Mouse (Mus musculus): ENCODE data around the gene Fscn2. TPM values are rescaled to one million over a fixed set of nuclear protein-coding genes. Genes with fewer than 3 reads are reported as not detected.

Fscn2 gene
- polyA plus RNA-seq, 1 experiment from 2014 or later, result 0.80 TPM

GRCm38 (mm10) chr11:120362891-120363290 is 1.6 kb downstream of the Fscn2 start:
- Histone ChIP-seq H3K27me3 (ENCODE audit: control insufficient read depth, insufficient read depth, low read length) (no peaks in the 10 kb centered on the region), H3K4me3 (replicated peaks; ENCODE audit: low read length) (no peak overlapping the region), H3K9ac (ENCODE audit: low read length) (no peak overlapping the region), H3K9me3 (replicated peaks; ENCODE audit: control insufficient read depth, low read length) (no peaks in the 10 kb centered on the region), H3K36me3 (ENCODE audit: control insufficient read depth, insufficient read depth, low read length) (no peaks in the 10 kb centered on the region), H3K4me2 (ENCODE audit: low read depth, low read length) (no peak overlapping the region), H3K27ac (ENCODE audit: low read length) (no peak overlapping the region), H3K4me1 (ENCODE audit: control insufficient read depth, insufficient read depth, low read length) (peaks cover 11% of the 10 kb centered on the region)
- WGBS, result 83% methylated on average over 6 of the region's 6 CpGs
- ATAC-seq (ENCODE audit: insufficient read depth, low FRiP score), result no peak

GRCm38 (mm10) chr11:120366443-120367027 is 5.2 kb downstream of the Fscn2 start:
- H3K36me3 ChIP-seq (ENCODE audit: control insufficient read depth, insufficient read depth, low read length), result no peaks in the 10 kb centered on the region
- ATAC-seq (ENCODE audit: insufficient read depth, low FRiP score), result no peak
- no peak overlapping the region for H3K9ac ChIP-seq (ENCODE audit: low read length)
- H3K27me3 ChIP-seq (ENCODE audit: control insufficient read depth, insufficient read depth, low read length), result no peaks in the 10 kb centered on the region
- H3K27ac ChIP-seq (ENCODE audit: low read length), result no peak overlapping the region
- no peaks in the 10 kb centered on the region for H3K9me3 ChIP-seq (replicated peaks; ENCODE audit: control insufficient read depth, low read length)
- no peak overlapping the region for H3K4me3 ChIP-seq (replicated peaks; ENCODE audit: low read length)
- WGBS, result 33% methylated on average over 7 of the region's 7 CpGs
- no peaks in the 10 kb centered on the region for H3K4me1 ChIP-seq (ENCODE audit: control insufficient read depth, insufficient read depth, low read length)
- no peak overlapping the region for H3K4me2 ChIP-seq (ENCODE audit: low read depth, low read length)

GRCm38 (mm10) chr11:120369656-120370055 is 8.3 kb downstream of the Fscn2 start:
- ATAC-seq (ENCODE audit: insufficient read depth, low FRiP score), result peak; percentile 68; the same call in 1 of the 2 replicates
- Histone ChIP-seq H3K27ac (ENCODE audit: low read length) (peak overlapping the region; percentile 30), H3K4me1 (ENCODE audit: control insufficient read depth, insufficient read depth, low read length) (no peaks in the 10 kb centered on the region; the same call in 1 of the 2 replicates), H3K4me3 (replicated peaks; ENCODE audit: low read length) (no peak overlapping the region), H3K9ac (ENCODE audit: low read length) (peak overlapping the region; percentile 28), H3K27me3 (ENCODE audit: control insufficient read depth, insufficient read depth, low read length) (no peaks in the 10 kb centered on the region), H3K4me2 (ENCODE audit: low read depth, low read length) (no peak overlapping the region), H3K36me3 (ENCODE audit: control insufficient read depth, insufficient read depth, low read length) (no peaks in the 10 kb centered on the region; the same call in 1 of the 2 replicates), H3K9me3 (replicated peaks; ENCODE audit: control insufficient read depth, low read length) (no peaks in the 10 kb centered on the region)
- WGBS, result 30% methylated on average over 8 of the region's 8 CpGs

- Histone ChIP-seq H3K4me3 (replicated peaks; ENCODE audit: low read length) (no peak overlapping the region), H3K9me3 (replicated peaks; ENCODE audit: control insufficient read depth, low read length) (no peaks in the 10 kb centered on the region), H3K27me3 (ENCODE audit: control insufficient read depth, insufficient read depth, low read length) (no peaks in the 10 kb centered on the region), H3K4me1 (ENCODE audit: control insufficient read depth, insufficient read depth, low read length) (peaks cover 14% of the 10 kb centered on the region), H3K36me3 (ENCODE audit: control insufficient read depth, insufficient read depth, low read length) (peaks cover 7% of the 10 kb centered on the region; the same call in 1 of the 2 replicates), H3K27ac (ENCODE audit: low read length) (no peak overlapping the region), H3K9ac (ENCODE audit: low read length) (no peak overlapping the region), H3K4me2 (ENCODE audit: low read depth, low read length) (no peak overlapping the region)
- WGBS, result 66% methylated on average over 13 of the region's 13 CpGs
- no peak for ATAC-seq (ENCODE audit: insufficient read depth, low FRiP score)
Observed at GRCm38 (mm10) chr11:120373025-120373424, 11.7 kb downstream of the Fscn2 start.

- ATAC-seq (ENCODE audit: insufficient read depth, low FRiP score), result no peak
- no peaks in the 10 kb centered on the region for H3K9me3 ChIP-seq (replicated peaks; ENCODE audit: control insufficient read depth, low read length)
- 86% methylated on average over 23 of the region's 23 CpGs for WGBS
- H3K27ac ChIP-seq (ENCODE audit: low read length), result peak overlapping the region; percentile 8; the same call in 1 of the 2 replicates
- peaks cover 7% of the 10 kb centered on the region; the same call in 1 of the 2 replicates for H3K36me3 ChIP-seq (ENCODE audit: control insufficient read depth, insufficient read depth, low read length)
- peaks cover 16% of the 10 kb centered on the region for H3K4me1 ChIP-seq (ENCODE audit: control insufficient read depth, insufficient read depth, low read length)
- H3K4me2 ChIP-seq (ENCODE audit: low read depth, low read length), result no peak overlapping the region
- H3K9ac ChIP-seq (ENCODE audit: low read length), result no peak overlapping the region
- no peaks in the 10 kb centered on the region for H3K27me3 ChIP-seq (ENCODE audit: control insufficient read depth, insufficient read depth, low read length)
- no peak overlapping the region for H3K4me3 ChIP-seq (replicated peaks; ENCODE audit: low read length)
Observed at GRCm38 (mm10) chr11:120373820-120374586, 12.7 kb downstream of the Fscn2 start.

GRCm38 (mm10) chr11:120375324-120375723 is 14.0 kb downstream of the Fscn2 start:
- 93% methylated on average over 10 of the region's 10 CpGs for WGBS
- Histone ChIP-seq H3K27me3 (ENCODE audit: control insufficient read depth, insufficient read depth, low read length) (no peaks in the 10 kb centered on the region), H3K4me3 (replicated peaks; ENCODE audit: low read length) (no peak overlapping the region), H3K9ac (ENCODE audit: low read length) (no peak overlapping the region), H3K36me3 (ENCODE audit: control insufficient read depth, insufficient read depth, low read length) (peaks cover 7% of the 10 kb centered on the region; the same call in 1 of the 2 replicates), H3K27ac (ENCODE audit: low read length) (no peak overlapping the region), H3K4me2 (ENCODE audit: low read depth, low read length) (no peak overlapping the region), H3K4me1 (ENCODE audit: control insufficient read depth, insufficient read depth, low read length) (peaks cover 21% of the 10 kb centered on the region), H3K9me3 (replicated peaks; ENCODE audit: control insufficient read depth, low read length) (no peaks in the 10 kb centered on the region)
- ATAC-seq (ENCODE audit: insufficient read depth, low FRiP score), result no peak

- H3K4me2 ChIP-seq (ENCODE audit: low read depth, low read length), result no peak overlapping the region
- H3K4me3 ChIP-seq (replicated peaks; ENCODE audit: low read length), result no peak overlapping the region
- peak overlapping the region; percentile 84 for H3K9ac ChIP-seq (ENCODE audit: low read length)
- H3K9me3 ChIP-seq (replicated peaks; ENCODE audit: control insufficient read depth, low read length), result no peaks in the 10 kb centered on the region
- no peak for ATAC-seq (ENCODE audit: insufficient read depth, low FRiP score)
- no peaks in the 10 kb centered on the region for H3K27me3 ChIP-seq (ENCODE audit: control insufficient read depth, insufficient read depth, low read length)
- peaks cover 21% of the 10 kb centered on the region for H3K4me1 ChIP-seq (ENCODE audit: control insufficient read depth, insufficient read depth, low read length)
- 86% methylated on average over 17 of the region's 17 CpGs for WGBS
- H3K36me3 ChIP-seq (ENCODE audit: control insufficient read depth, insufficient read depth, low read length), result peaks cover 7% of the 10 kb centered on the region; the same call in 1 of the 2 replicates
- H3K27ac ChIP-seq (ENCODE audit: low read length), result no peak overlapping the region
Observed at GRCm38 (mm10) chr11:120376302-120377160, 15.2 kb downstream of the Fscn2 start.

GRCm38 (mm10) chr11:120377337-120377736 is 16.0 kb downstream of the Fscn2 start:
- H3K27ac ChIP-seq (ENCODE audit: low read length), result no peak overlapping the region
- no peaks in the 10 kb centered on the region for H3K27me3 ChIP-seq (ENCODE audit: control insufficient read depth, insufficient read depth, low read length)
- no peak for ATAC-seq (ENCODE audit: insufficient read depth, low FRiP score)
- WGBS, result 65% methylated on average over 10 of the region's 10 CpGs
- H3K4me1 ChIP-seq (ENCODE audit: control insufficient read depth, insufficient read depth, low read length), result peaks cover 21% of the 10 kb centered on the region
- no peaks in the 10 kb centered on the region for H3K9me3 ChIP-seq (replicated peaks; ENCODE audit: control insufficient read depth, low read length)
- peaks cover 7% of the 10 kb centered on the region; the same call in 1 of the 2 replicates for H3K36me3 ChIP-seq (ENCODE audit: control insufficient read depth, insufficient read depth, low read length)
- H3K4me2 ChIP-seq (ENCODE audit: low read depth, low read length), result peak overlapping the region; percentile 94
- H3K9ac ChIP-seq (ENCODE audit: low read length), result peak overlapping the region; percentile 84
- H3K4me3 ChIP-seq (replicated peaks; ENCODE audit: low read length), result peak overlapping the region; percentile 90
